Mouse (Mus musculus) hindbrain, embryonic 16.5 days (tissue): Measurements from ENCODE around the gene Slc19a2. TPM values are rescaled to one million over a fixed set of nuclear protein-coding genes. Genes with fewer than 3 reads are reported as not detected.

Source experiments
- ATAC-seq: fragments of 200-750 bp; cut with Nextera tagmentation; 2 replicates; pipeline ENCODE4 v1.8.0; 2017; ENCODE audit warnings: moderate TSS enrichment, moderate library complexity
- H3K27ac ChIP-seq: fragments of 300-500 bp; sonication (generic); 2 replicates; pipeline ENCODE4 v1.5.1; 2014; ENCODE audit warnings: low read depth, mild to moderate bottlenecking, control low read depth, low read length, moderate library complexity
- H3K27me3 ChIP-seq: fragments of 300-500 bp; sonication (generic); replicated peaks from 2 replicates; pipeline ENCODE4 v1.6.1; 2014; ENCODE audit warnings: low read length; ENCODE audit not compliant: control insufficient read depth, insufficient read depth
- H3K36me3 ChIP-seq: fragments of 300-500 bp; sonication (generic); 2 replicates; pipeline ENCODE4 v1.6.1; 2014; ENCODE audit warnings: mild to moderate bottlenecking, low read length, moderate library complexity, mixed read lengths; ENCODE audit not compliant: control insufficient read depth, insufficient read depth
- H3K4me1 ChIP-seq: fragments of 300-500 bp; sonication (generic); 2 replicates; pipeline ENCODE4 v1.6.1; 2014; ENCODE audit warnings: low read depth, low read length; ENCODE audit not compliant: control insufficient read depth, insufficient read depth
- H3K4me2 ChIP-seq: fragments of 300-500 bp; sonication (generic); 2 replicates; pipeline ENCODE4 v1.6.1; 2014; ENCODE audit warnings: mild to moderate bottlenecking, low read length, control low read depth, moderate library complexity
- H3K4me3 ChIP-seq: fragments of 300-500 bp; sonication (generic); 2 replicates; pipeline ENCODE4 v1.5.1; 2014; ENCODE audit warnings: mild to moderate bottlenecking, low read length, control low read depth, moderate library complexity
- H3K9ac ChIP-seq: fragments of 300-500 bp; sonication (generic); 2 replicates; pipeline ENCODE4 v1.6.1; 2014; ENCODE audit warnings: low read depth, mild to moderate bottlenecking, control low read depth, low read length, moderate library complexity
- H3K9me3 ChIP-seq: fragments of 300-500 bp; sonication (generic); 2 replicates; pipeline ENCODE4 v1.6.1; 2014; ENCODE audit warnings: mild to moderate bottlenecking, low read length, moderate library complexity; ENCODE audit not compliant: control insufficient read depth
- WGBS: fragments of 180-500 bp; shearing (Covaris S2); extraction: QIAGEN DNeasy Blood & Tissue Kit; methylation state at CpG from one replicate; pipeline ENCODE4 v1.1.7; 2014; 5-methylcytosine and 5-hydroxymethylcytosine counted together
- polyA plus RNA-seq: library from polyadenylated mRNA; unstranded; fragments of >200 nt; fragmentation: Nextera tagmentation; extraction: Ambion mirVana; gene quantifications from 2 replicates; pipeline ENCODE4 v1.2.1, GENCODE M21; 2015

Gene Slc19a2
- polyA plus RNA-seq, 1 experiment from 2014 or later, result 9.1 TPM

GRCm38 (mm10) chr1:164247971-164248370, 875 bp upstream of the Slc19a2 start:
- H3K9me3 ChIP-seq, result no peaks in the 10 kb centered on the region
- no peak for ATAC-seq
- H3K4me1 ChIP-seq, result peaks cover 21% of the 10 kb centered on the region
- peak overlapping the region; percentile 80 for H3K9ac ChIP-seq
- peak overlapping the region; percentile 76 for H3K4me2 ChIP-seq
- H3K27me3 ChIP-seq, result no peaks in the 10 kb centered on the region
- H3K4me3 ChIP-seq, result peak overlapping the region; percentile 57
- H3K27ac ChIP-seq, result peak overlapping the region; percentile 79; the same call in 1 of the 2 replicates
- no peaks in the 10 kb centered on the region for H3K36me3 ChIP-seq
- 6% methylated on average over 10 of the region's 10 CpGs for WGBS

- H3K36me3 ChIP-seq, result no peaks in the 10 kb centered on the region
- no peaks in the 10 kb centered on the region for H3K27me3 ChIP-seq
- no peak for ATAC-seq
- peak overlapping the region; percentile 57 for H3K4me3 ChIP-seq
- peaks cover 21% of the 10 kb centered on the region for H3K4me1 ChIP-seq
- peak overlapping the region; percentile 77 for H3K9ac ChIP-seq
- peak overlapping the region; percentile 76 for H3K4me2 ChIP-seq
- under 1% methylated on average over 33 of the region's 33 CpGs for WGBS
- H3K27ac ChIP-seq, result peak overlapping the region; percentile 59
- H3K9me3 ChIP-seq, result no peaks in the 10 kb centered on the region
Measured at GRCm38 (mm10) chr1:164249332-164249711, 476 bp downstream of the Slc19a2 start.

DNA sequence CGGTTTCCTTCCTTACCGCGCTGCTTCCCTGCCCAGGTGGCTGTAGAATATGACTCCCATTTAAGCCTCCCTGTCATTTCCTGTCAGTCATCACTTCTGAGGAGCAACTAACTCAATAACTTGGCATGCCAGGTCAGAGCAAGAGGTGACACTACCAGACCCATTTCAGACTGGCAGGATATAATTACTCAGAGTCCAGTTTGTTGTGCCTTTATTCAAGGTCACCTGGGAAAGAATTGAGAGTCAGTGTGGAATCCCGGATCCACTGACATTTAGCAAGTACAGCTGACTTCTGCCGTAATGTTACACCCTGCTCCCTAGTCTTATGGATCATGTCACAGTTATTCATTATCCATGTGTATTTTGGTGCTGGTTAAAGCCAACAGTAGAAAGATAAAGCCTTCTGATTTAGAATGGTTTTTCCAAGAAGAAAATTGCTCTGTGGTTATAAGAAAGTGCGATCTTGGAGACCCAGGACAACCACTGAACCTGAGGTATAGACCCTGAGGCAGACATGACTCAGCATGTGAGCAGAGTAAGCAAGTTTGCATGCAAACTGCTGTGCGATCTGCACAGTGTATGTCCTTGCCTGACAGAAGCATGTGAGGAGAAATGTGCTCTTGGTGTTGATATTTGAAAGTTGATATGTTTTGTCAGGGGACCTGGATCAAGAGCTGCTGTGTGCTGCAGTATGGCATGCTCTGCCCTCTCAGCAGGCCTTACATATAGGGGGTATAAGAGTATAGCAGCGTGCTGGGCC, 1.7 kb downstream of the Slc19a2 start:
- ATAC-seq, result no peak
- Histone ChIP-seq H3K4me3 (peak overlapping the region; percentile 57), H3K27me3 (no peaks in the 10 kb centered on the region), H3K36me3 (no peaks in the 10 kb centered on the region), H3K4me1 (peaks cover 21% of the 10 kb centered on the region), H3K9ac (no peak overlapping the region), H3K9me3 (no peaks in the 10 kb centered on the region), H3K27ac (no peak overlapping the region), H3K4me2 (peak overlapping the region; percentile 76)
- WGBS, result 61% methylated on average over 8 of the region's 8 CpGs

DNA sequence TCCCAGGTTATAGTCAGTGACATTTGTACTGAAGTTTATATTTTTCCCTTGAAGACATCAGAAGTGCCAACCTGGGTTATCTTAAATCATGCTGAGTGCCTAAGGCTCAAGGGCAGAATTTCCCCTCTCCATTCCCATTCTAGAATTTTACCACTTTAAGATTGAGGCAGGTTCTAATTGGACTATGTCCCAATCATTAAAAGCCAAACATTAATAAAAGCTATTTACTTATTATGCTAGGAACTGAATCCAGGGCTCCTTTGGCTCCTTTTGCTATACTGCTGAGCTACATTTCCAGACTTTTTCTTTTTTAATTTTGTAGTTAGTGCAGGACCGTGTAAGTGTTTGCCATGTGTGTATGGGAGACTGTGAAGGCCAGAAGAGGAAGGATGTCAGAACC, 2.6 kb downstream of the Slc19a2 start:
- ATAC-seq, result no peak
- no peak overlapping the region for H3K9ac ChIP-seq
- H3K4me1 ChIP-seq, result peaks cover 21% of the 10 kb centered on the region
- H3K36me3 ChIP-seq, result no peaks in the 10 kb centered on the region
- H3K9me3 ChIP-seq, result no peaks in the 10 kb centered on the region
- H3K27ac ChIP-seq, result no peak overlapping the region
- no peak overlapping the region for H3K4me2 ChIP-seq
- H3K27me3 ChIP-seq, result no peaks in the 10 kb centered on the region
- WGBS, result 87% methylated on average over 1 of the region's 1 CpGs
- no peak overlapping the region for H3K4me3 ChIP-seq

GRCm38 (mm10) chr1:164252551-164252950, 3.7 kb downstream of the Slc19a2 start:
- 85% methylated on average over 5 of the region's 5 CpGs for WGBS
- Histone ChIP-seq H3K4me2 (no peak overlapping the region), H3K4me3 (no peak overlapping the region), H3K27me3 (no peaks in the 10 kb centered on the region), H3K27ac (no peak overlapping the region), H3K4me1 (peaks cover 19% of the 10 kb centered on the region), H3K9ac (no peak overlapping the region), H3K9me3 (no peaks in the 10 kb centered on the region), H3K36me3 (0 out of 2 replicates have a peak, but pooled peaks cover 2% of the 10 kb centered on the region)
- no peak for ATAC-seq

- no peaks in the 10 kb centered on the region for H3K27me3 ChIP-seq
- no peak overlapping the region for H3K4me3 ChIP-seq
- 0 out of 2 replicates have a peak, but pooled peaks cover 2% of the 10 kb centered on the region for H3K36me3 ChIP-seq
- ATAC-seq, result no peak
- H3K4me1 ChIP-seq, result peaks cover 11% of the 10 kb centered on the region
- WGBS, result 82% methylated on average over 3 of the region's 3 CpGs
- H3K27ac ChIP-seq, result no peak overlapping the region
- H3K4me2 ChIP-seq, result no peak overlapping the region
- H3K9ac ChIP-seq, result no peak overlapping the region
- no peaks in the 10 kb centered on the region for H3K9me3 ChIP-seq
Measured at GRCm38 (mm10) chr1:164254836-164255235, 6.0 kb downstream of the Slc19a2 start.

DNA sequence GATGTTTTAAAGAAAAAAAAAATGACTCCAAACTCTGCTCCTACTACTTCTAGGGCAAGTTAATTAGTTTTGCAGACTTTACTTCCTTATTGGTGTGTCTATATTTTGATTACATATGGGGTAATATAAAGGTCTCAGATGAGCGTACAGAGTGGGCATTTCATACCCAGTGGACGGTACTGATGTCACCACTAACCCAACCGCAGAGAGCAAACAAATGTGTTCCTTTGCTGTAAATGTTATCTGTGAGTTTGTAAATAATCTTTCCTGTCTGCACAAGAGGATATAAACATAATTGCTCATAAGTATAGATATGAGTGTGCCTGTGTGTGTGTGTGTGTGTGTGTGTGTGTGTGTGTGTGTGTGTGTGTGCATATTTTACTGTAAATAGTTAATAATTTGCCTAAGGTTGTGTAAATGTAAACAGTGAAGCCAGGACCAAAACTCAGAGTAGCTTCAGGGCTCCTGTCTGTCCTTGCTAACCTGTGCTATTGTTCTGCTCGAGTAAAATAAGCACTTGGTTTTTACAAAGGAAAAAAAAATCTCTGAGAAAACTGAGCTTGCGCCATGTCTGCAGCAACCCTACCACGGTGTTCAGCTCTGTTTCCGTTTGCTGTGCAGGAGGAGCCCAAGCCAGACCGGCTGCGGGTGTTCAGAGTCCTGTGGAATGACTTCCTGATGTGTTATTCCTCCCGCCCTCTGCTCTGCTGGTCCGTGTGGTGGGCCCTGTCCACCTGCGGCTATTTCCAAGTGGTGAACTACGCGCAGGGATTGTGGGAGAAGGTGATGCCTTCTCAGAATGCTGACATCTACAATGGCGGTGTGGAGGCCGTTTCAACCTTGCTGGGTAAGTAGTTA, 11.6 kb downstream of the Slc19a2 start:
- no peak for ATAC-seq
- H3K36me3 ChIP-seq, result peaks cover 7% of the 10 kb centered on the region; the same call in 1 of the 2 replicates
- no peak overlapping the region for H3K4me2 ChIP-seq
- no peak overlapping the region for H3K9ac ChIP-seq
- H3K27ac ChIP-seq, result no peak overlapping the region
- no peaks in the 10 kb centered on the region for H3K9me3 ChIP-seq
- no peak overlapping the region for H3K4me3 ChIP-seq
- 89% methylated on average over 16 of the region's 16 CpGs for WGBS
- no peaks in the 10 kb centered on the region for H3K27me3 ChIP-seq
- no peaks in the 10 kb centered on the region for H3K4me1 ChIP-seq

DNA sequence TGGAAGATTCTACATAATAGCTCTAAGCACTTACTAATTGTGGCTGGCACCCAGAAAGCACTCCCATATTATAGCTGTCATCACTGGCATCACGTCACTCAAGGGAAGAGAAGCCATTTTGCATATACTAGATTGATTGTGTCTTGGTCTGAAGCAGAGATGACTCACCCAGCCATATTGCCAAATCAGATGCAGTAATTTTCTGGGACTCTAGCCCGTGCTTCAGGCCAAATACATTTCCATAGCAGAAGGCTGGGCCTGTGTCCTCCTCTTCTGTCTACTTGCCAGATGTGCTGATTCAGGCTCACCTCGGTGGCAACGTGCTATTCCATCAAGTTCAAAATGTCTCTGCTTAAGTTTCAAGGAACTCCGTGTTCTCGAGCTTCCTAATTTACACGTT, 12.7 kb downstream of the Slc19a2 start:
- ATAC-seq, result no peak
- no peak overlapping the region for H3K27ac ChIP-seq
- H3K9me3 ChIP-seq, result no peaks in the 10 kb centered on the region
- peaks cover 7% of the 10 kb centered on the region; the same call in 1 of the 2 replicates for H3K36me3 ChIP-seq
- H3K9ac ChIP-seq, result no peak overlapping the region
- H3K4me3 ChIP-seq, result no peak overlapping the region
- H3K4me1 ChIP-seq, result no peaks in the 10 kb centered on the region
- no peak overlapping the region for H3K4me2 ChIP-seq
- WGBS, result 91% methylated on average over 7 of the region's 7 CpGs
- no peaks in the 10 kb centered on the region for H3K27me3 ChIP-seq

GRCm38 (mm10) chr1:164270941-164271340, 22.1 kb downstream of the Slc19a2 start:
- H3K4me1 ChIP-seq, result no peaks in the 10 kb centered on the region
- no peak overlapping the region for H3K27ac ChIP-seq
- no peak for ATAC-seq
- H3K4me3 ChIP-seq, result no peak overlapping the region
- no peaks in the 10 kb centered on the region for H3K36me3 ChIP-seq
- H3K9ac ChIP-seq, result no peak overlapping the region
- H3K4me2 ChIP-seq, result no peak overlapping the region
- no peaks in the 10 kb centered on the region for H3K27me3 ChIP-seq
- H3K9me3 ChIP-seq, result no peaks in the 10 kb centered on the region
- WGBS, result 93% methylated on average over 7 of the region's 7 CpGs
